Mouse (Mus musculus): Measurements from ENCODE around the gene Tpst1.

The Tpst1 gene

DNA sequence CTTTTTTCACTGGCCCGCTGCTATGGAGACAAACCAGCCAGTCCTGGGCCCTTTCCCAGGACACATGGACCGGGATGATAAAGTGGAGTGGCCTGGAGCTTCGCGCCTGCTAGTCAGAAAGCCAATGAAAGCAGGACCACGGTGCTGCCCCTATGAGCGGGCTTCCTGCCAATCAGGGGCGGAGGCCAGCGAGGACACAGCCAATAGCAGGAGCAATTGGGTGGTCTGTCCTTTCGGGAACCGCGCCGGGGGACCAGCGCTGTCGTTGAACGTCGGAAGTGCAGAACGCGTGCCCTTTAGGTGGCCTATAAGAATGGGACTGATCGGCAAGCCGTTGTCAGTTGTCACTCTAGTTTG lies 70.8 kb downstream of the Tpst1 start:
- DNase-seq (ENCODE audit: low spot score in 2 of 2) = peak in 1 of 2 experiments; percentile 59

DNA sequence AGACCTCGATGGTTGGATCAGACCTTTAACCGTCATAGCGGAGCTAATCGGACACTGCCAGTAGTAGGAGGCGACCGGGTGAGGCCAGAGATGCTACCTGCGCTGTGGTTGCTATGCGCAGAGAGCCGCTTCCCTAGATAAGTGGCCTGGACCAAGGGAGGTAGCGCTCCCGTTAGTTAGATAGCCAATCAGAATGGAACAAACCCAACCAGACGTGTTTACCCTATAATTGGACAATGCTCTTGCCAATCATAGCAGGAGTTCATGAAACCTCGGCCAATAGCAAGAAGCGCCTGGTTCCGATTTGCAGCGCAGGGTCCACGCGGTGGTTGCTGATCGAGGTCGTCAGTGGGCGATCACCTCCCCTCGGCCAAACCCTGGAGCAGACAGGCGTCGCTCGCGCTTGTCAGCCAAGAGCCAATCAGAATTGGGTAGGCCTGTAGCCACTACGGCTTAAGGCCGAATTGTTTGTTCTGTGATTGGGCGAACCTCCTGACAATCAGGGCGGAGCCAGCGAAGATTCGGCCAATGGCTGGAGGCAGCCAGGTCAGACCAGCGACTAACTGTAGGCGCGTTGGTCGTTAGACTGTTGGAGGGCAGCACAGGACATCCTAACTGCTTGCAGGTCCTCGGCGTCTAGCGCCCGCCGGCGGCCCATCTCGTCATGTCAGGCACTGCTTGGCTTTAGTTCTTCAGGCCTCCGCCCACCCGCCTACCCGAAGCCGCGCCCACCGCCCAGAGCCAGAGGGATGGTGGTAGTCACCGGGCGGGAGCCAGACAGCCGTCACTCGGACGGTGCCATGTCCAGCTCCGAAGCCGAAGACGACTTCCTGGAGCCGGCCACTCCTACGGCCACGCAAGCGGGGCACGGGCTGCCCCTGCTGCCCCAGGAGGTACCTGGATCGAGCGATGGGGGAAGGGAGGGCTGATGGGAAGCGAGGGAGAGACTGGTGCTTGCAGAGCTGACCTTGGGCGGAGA lies 71.5 kb downstream of the Tpst1 start, which contains the start of gene Kctd7:
Gene Kctd7, plus strand, starts transcription at position 528 of the 979 bp plus-strand sequence.
- DNase-seq (ENCODE audit: low spot score in 2 of 2) = peak; percentile 91 to 96

DNA sequence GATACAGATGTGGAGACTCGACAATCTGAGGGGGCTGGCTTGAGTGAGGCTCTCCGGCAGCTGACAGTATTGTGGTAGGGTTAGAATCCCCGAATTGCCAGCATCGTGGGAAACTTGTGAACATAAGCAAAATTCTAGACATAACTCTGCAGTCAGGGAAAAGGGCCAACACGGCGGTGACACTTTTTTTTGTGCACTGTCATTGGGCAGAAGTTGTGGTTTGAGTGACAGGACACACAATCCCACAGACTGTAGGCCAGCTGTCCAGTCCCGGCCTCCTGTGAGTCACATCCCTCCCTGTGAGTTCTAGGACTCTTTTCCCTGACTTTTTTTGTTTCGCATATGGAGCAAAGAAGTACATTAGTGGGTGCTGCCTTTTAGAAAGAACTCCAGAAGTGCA lies 72.8 kb downstream of the Tpst1 start:
- peak in 1 of 2 experiments; percentile 18 for DNase-seq (ENCODE audit: low spot score in 2 of 2)

DNA sequence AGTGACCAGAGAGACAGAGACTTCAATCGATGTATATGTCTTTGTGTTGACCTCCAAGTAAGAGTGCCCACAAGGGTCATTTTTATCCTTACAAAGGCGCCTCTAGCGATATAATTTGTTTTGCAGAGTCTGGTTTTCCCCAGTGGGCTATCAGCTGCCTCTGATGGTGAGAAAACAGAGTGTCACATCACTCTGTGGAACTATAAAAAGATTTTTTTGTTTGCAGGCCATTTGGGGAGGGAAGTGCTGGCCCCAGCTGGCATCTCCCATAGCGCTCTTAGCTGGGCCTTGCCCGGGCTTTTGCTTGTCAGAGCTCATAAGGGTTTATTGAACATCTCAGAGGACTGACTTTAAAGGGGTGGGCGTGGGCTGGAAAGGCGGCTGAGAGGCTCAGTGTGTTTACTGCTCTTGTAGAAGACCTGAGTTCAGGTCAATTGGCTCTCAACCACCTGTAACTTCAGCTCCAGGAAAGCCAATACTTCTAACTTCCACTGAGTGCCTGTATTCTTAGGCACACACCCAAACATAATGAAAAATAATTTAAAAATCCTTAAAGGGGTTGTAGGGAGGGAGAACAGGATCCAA lies 76.7 kb downstream of the Tpst1 start:
- DNase-seq (ENCODE audit: low spot score in 2 of 2) = no peak

DNA sequence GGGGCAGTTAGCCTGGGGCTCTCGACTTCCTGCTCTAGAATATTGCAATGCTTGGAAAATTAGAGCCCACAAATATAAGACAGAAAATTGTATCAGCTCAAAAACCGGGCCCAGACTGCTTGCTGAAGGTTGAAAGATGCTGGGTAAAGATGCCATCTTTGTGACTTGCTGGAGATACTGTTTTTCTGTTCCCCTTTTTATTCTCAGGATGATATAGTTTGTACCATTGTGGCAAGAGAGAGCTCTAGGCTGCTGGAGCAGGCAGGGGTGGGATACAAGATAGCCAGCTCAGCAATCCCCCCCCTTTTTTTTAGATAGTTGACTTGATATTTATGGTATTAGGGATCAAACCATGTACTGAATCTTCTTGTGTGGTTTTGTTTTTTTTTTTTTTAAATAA lies 81.2 kb downstream of the Tpst1 start:
- no peak for DNase-seq (ENCODE audit: low spot score in 2 of 2)

DNA sequence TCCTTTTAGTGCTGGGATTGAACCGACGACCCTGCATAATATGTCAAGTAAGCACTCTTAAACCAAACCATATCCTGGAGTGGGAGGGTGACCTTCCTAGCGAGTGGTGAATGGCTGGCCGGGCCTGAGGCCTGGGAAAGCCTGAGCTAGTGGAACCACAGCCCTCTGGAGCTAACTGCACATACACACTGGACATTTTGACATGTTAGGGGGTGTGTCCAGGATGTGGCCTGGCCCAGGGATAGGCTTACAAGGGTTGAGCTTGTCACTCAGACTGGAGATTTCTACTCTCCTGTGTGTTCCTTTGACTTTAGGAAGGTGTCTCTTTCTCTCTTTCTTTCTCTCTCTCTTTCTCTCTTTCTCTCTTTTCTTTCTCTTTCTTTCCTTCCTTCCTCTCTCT lies 85.4 kb downstream of the Tpst1 start:
- no peak for DNase-seq (ENCODE audit: low spot score in 2 of 2)

DNA sequence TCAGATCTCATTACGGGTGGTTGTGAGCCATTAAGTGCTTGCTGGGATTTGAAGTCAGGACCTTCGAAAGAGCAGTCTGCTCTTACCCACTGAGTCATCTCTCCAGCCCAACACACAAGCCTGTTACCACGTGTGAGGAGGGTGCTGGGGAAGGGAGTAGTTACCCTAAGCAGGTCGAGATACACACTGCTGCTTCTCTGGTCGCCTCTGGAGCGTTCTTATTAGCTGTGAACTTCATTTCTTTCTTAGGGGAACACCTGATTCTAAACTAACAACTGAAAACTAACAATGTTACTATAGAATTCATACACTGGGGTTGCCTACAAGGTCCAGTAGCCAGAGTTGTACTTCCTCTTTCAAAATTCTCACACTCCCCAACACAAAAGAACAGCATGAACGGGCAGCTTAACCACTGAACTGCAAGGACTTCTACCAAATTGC lies 86.7 kb downstream of the Tpst1 start:
- no peak for DNase-seq (ENCODE audit: low spot score in 2 of 2)

DNA sequence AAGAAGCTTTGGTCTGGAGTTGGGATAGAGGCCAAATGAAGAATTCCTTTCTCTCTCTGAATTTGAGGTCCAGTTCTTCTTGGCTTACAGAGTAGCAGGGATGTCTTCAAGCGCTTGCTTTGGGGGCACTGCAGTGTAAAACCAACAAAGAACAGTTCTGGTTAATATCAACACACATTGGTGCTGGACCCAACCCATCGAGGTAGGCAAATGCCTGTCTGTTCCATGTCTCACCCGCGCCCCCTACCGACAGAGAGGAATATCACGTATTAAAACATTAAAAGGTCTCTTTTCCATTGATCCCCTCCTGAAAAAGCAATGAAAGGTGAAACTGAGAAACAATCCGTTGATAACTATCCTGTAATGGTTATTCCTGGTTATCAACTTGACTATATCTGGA lies 90.5 kb downstream of the Tpst1 start:
- DNase-seq (ENCODE audit: low spot score in 2 of 2) = peak; percentile 62 to 71

DNA sequence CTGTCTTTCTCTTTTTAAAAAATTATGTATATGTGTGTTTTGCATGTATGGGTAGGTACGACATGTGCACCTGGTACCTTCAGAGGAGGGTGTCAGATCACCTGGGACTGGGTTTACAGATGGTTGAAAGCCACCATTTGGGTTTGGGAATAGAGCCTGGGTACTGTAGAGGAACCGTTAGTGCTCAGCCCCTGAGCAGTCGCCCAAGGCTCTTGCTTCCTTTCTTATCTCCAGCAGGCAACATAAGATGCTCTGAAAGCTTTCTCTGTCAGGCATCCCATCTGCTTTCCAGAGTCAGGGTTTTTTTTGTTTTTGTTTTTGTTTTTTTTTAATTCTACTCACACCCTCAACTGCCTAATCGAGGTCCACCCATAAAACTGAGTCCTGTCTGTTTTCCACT lies 92.1 kb downstream of the Tpst1 start:
- DNase-seq (ENCODE audit: low spot score in 2 of 2) = no peak

DNA sequence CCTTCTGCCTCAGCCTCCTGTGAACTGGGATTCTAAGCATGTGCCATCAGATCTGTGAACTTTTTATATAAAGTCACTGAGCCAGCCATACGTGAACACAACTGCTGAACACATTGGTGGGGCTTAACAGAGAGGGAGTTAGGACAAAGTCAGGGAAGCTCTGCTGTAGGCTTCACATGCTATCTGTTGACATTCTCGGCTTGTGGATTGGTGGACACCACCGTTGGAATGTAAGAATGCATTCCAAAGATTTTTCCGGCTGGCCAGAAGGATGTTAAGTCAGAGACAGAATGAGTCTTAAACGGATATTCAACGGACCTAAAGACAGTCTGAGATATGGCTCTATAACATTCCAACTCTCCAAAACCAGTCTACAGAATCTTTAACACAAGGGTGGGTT lies 96.0 kb downstream of the Tpst1 start:
- DNase-seq (ENCODE audit: low spot score in 2 of 2) = no peak

DNA sequence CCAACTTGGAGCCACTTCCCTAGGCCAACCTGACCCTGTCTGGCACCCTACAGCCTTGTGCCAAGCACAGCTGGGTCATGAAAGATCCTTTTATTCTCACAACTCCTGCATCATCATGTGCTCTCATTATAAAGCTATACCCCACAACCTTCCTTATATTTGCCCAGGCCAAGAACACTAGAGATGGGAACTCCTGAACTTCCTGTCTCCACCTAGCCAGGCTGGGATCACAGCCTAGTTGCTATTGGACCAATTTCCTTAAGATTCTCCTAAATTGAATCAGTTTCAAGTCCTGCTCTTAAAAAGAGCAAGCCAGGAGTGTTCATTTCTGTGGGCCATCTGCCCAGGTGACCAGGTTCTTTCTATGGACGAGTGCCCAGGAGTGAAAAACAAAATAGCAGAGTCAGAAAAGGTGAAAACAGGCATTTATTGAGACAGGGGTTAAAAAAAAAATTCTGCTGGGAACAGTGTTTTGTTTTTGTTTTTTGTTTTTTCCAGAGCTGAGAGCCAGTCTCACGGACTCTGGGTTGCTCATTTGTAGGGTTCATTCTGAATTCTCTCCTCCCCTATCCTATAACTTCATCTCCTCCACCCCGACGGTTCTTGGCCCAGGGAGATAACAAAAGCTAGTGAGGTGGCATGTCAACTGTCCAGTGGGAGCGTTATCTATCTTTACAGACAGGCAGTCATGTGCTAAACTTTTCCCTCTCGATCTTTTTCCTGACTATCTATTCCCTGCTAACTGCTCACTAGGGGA lies 97.7 kb downstream of the Tpst1 start:
- DNase-seq (ENCODE audit: low spot score in 2 of 2) = no peak

DNA sequence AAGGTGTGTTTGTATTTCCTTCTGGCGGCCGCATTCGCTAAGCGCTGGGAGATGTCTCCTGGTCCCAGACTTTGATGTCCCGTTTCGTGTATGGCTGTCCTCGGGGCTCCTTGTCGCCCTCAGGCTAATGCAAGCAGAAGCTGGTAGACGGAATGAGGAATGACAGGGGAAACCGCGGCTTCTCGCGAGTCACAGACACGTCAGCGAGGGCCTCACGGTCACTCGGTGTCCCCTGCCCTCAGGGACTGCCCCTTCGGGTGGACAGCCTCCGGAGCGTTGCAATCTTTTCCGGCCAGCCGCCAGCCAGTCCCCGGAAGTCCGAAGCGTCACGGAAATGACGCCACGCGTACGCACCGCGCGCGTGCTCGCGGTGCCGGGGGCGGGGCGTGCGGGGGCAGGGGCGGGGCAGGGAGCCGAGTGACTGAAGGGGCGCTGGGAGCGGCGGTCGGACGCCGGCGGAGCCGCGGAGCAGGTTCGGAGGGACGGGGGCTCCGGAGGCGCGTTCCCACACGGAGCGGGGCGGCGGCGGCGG lies 98.4 kb downstream of the Tpst1 start, which contains the start of gene Rabgef1:
Gene Rabgef1, plus strand, starts transcription at position 376 of the 532 bp plus-strand sequence.
- DNase-seq (ENCODE audit: low spot score in 2 of 2) = peak; percentile 72 to 85

DNA sequence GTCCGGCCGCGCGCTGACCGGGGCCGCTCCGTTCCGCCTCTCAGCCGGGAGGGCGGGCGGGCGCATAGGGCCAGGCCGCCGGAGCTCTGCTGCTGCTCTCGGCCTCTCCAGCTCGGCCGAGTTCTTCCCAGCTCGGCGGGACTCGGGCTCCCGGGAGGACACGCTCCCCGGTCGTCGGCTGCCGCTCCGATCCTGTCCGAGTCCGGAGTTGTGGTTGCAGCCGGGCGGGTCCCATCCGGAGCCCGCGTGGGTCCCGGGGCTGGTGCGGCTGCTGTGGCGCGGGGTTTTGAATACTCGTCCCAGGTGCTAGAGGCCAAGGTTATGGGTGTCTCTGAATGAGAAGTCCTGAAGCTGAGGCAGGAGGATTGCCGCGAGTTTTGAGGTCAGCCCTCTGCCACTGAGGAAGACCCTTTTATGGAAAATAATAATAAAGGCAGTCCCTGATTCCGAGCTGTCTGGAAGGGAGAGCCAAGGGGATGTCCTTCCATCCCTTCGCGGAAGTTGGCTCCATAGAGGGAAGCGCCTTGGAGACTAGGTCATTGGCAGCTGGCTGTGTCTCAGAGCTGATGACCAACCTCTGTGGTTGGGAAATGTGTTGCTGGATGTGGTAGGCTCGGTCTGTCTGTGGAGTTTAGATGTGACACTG lies 99.0 kb downstream of the Tpst1 start:
- peak in 1 of 2 experiments; percentile 20 for DNase-seq (ENCODE audit: low spot score in 2 of 2)

DNA sequence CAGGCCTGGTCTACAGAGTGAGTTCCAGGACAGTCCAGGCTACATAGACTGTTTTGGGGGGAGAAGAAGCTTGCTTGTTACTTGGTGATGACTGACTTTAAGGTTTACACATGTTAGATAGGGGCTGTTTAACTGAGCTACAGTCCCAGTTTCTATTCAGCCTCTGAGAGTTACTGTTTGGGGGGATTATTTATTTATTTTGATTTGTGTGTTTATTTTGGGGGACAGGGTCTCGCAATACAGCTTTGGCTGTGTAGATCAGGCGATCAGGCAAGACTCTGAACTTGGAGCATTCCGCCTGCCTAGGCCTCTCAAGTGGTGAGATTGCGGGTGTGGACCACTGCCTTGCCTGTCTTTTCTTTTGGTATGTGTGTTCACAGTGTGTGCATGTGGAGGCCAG lies 99.9 kb downstream of the Tpst1 start:
- DNase-seq (ENCODE audit: low spot score in 2 of 2) = no peak

DNA sequence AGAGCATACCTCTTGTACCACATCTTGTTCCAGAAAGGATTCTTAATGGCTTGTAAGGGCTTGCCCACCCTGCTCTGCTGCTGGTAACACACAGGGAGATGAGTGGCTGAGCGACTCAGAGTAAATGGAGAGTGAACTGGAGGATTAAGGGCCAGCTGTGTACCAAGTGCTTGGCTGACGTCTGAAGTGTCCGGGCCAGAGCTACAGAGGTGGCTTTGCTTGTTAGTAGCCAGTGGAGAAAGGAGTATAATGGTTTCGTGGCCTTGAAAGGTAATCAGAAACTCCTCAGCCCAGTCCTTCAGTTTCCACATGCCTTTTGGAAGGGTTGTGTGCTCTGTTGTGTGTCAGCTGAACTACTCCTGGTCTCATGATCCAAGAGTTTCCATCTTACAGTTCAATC lies 104.7 kb downstream of the Tpst1 start:
- DNase-seq (ENCODE audit: low spot score in 2 of 2) = no peak

DNA sequence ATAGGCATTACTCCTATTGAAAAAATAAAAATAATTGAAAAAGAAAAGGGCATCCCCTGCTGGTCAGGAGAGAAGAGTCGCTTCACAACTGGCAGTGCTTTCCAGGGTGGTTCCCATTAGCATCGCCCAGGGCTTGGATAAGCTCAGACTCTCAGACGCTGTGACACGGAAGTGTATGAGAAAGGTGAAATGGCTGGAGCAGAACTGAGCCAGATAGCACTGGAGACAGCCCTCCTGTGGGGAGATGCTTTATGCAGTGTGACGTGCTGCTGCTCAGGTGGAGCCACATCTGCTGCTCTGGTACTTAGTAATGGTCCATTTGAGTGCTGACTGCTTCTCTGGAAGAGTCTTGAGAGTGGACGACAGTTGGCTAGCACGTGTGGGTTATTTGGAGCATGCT lies 107.2 kb downstream of the Tpst1 start:
- no peak for DNase-seq (ENCODE audit: low spot score in 2 of 2)

DNA sequence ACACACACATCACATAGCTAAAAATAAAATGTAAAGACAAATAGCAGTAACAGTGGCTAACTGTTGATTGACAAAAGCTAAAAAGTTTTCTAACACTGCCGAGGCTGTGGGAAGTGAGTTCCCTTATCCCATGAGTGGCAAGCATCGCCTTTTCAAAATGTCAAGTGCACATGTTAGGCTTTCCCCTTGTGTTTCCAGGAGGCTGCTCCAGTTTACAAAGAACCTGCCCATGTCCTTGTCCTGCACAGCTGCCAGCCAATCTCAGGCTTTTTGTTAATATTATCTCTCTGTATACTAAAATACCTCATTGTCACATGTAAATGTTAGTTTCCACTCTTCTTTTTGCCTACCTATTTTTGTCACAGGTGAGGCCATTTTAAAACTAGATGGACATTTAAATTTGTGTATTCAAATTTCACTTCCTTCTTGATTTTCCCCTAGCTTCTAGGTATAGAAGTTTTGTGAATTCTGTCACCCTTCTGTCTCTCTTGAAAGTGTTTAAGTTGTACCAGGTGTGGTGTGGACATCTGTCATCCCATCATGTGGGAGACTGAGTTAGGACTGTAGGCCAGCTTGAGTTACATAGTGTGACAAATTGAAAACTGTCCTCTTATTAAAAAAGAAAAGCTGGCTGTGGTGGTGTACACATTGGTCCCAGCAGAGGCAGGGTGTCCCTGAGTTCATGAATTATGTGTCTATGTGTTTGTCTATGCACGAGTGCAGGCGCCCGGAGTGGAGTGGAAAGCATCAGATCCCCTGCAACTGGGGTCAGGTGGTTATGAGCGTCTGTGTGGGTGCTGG lies 108.8 kb downstream of the Tpst1 start:
- DNase-seq (ENCODE audit: low spot score in 2 of 2) = no peak

DNA sequence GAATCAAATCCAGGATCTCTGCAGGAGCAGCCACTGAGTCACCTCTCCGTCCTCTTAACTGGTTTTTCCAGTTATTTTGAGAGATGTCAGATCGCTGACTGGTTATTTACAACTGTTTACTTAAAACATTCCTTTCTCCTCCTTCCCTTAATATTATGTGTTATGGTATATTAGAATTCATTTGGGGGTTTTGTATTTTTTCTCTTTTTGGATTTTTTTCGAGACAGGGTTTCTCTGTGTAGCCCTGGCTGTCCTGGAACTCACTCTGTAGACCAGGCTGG lies 109.4 kb downstream of the Tpst1 start:
- no peak for DNase-seq (ENCODE audit: low spot score in 2 of 2)

DNA sequence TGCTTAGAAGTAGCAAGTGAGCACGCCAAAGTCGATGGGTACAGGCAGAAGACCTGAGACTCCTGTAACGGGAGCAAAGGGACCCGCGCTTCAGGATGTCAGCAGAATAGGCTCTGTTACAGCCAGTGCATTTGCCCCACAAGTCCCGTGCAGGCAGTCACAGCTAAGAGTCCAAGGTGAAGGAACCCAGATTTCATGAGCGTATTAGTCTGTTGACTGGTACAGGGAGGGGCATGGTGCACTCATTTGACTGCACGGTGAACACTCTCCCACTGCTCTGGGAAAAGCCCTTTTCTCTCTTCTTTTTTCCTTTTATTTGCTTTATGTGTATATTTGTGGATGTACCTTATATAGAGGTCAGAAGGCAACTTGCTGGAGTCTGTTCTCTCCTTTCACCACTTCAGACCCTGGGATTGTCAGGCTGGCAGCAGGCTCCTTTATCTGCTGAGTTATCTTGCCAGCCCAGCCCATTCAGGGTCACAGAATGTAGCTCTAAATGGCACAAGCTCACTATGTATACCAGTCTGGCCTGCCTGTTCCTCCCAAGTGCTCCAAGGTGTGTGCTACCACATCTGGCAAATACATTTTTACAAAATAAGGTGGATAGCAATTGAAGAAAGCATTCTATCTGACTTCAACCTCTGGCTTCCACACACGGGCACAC lies 111.2 kb downstream of the Tpst1 start:
- no peak for DNase-seq (ENCODE audit: low spot score in 2 of 2)

DNA sequence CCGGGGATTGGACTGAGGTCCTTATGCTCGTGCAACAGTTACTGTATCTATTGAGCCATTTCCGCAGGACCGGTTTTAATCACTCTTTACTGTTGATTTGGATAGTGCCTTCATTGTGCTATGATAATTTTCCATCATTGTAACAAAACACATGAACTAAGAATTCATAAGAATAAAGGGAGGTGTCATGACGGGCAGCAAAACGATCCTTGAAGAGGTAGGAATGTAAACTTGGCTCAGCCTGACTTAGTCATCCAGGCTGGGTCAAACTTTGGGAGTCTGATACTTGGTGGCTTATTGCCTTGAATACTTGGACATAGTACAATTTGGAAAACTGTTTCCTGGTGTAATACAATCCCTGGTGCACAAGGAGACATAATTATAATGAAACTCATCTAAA lies 112.2 kb downstream of the Tpst1 start:
- no peak for DNase-seq (ENCODE audit: low spot score in 2 of 2)
